Mouse (Mus musculus): ENCODE results near the gene 2200002D01Rik. TPM values are rescaled to one million over a fixed set of nuclear protein-coding genes. Genes with fewer than 3 reads are reported as not detected.

The 2200002D01Rik gene
- polyA plus RNA-seq (2014; fragmentation: Illumina TruSeq; extraction: RNeasy Lipid Tissue Mini Kit (QIAGEN cat#74804); ENCODE audit: low read depth, low replicate concordance) = 3.1 TPM

GRCm38 (mm10) chr7:29248261-29248841 is at the start of gene 2200002D01Rik:
Gene 2200002D01Rik, minus strand, starts transcription at chr7:29248466.

DNA sequence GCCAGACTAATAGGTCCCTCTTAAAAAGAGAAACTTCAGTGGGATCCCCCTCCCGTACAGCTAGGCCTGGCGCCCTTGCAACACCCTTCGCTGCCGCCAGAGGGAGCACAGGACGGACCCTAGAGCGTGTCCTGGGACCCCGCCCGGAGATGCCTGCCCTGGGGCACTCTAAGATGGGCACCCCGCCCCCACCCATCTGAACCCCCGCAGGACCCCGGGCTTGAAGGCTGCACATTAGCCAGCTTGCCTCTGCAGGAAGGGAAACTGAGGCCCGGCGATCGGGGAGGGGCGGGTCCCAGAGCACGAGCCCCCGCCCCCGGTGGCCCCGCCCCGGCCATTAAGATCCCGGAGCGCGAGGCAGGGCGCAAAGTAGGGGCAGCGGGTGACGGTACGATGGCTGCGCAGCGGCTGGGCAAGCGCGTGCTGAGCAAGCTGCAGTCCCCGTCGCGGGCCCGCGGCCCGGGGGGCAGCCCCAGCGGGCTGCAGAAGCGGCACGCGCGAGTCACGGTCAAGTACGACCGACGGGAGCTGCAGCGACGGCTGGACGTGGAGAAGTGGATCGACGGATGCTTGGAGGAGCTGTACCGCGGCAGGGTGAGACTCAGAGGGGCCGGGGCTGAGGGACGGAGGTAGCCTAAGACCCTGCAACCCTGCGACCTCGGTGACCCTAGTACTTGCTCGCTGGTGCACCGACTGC is 40.8 kb upstream of the 2200002D01Rik start, which contains the start of gene Ppp1r14a:
Gene Ppp1r14a (plus strand): TSS at position 367 of the 697 bp plus-strand sequence.

DNA sequence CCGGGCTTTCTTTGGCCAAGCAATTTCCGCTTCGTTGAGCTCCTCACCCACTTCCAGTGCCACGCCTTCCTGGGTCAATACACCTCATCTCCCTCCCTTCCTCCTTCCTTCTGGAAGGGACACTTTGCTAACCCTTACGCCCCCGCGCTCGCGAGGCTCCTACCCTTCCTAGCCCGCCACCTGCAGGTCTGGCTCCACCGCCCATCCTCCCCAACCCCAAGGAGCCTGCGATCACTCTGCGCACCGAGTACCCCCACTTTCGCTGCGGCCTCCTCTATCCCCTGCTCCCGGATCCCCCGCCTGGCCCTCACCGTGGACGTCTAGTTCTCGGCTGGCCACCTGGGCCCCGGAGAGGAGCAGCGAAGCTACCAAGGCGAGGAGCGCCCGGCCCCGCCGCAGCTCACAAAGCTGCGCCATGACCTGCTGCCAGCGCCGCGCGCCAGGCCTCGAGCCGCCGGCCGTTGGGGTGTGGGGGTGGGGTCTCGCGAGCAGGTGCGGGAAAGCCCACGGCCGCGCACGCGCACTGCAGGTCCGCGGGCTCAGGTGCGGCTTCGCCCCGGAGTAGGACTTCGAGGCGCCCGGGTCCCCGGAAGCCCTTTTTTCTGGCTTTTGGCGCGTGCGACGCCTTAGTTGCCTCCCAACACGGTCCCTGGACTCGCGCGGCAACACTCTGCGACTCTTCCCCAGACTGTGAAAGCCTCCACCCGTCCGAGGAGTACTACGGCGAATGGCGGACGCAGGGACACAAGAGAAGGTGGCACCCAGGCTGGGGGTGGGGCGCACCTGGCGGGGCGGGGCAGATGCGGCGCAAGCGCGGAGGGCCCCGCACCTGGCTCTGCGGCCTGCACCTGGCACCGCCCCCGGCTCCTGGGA is 33.2 kb upstream of the 2200002D01Rik start, which contains the start of gene Spint2:
Gene Spint2 (minus strand): TSS at position 712 of the 873 bp plus-strand sequence.

GRCm38 (mm10) chr7:29238019-29238967 is 10.0 kb downstream of the 2200002D01Rik start, which contains the start of gene Yif1b:
Gene Yif1b, plus strand, starts transcription at chr7:29238329.

GRCm38 (mm10) chr7:29232247-29233013 is 15.8 kb downstream of the 2200002D01Rik start, which contains the start of gene Kcnk6:
Gene Kcnk6, minus strand, starts transcription at chr7:29232515.

GRCm38 (mm10) chr7:29213675-29214082 is 34.6 kb downstream of the 2200002D01Rik start, which contains the start of gene Catsperg1:
Gene Catsperg1, minus strand, starts transcription at chr7:29214035.

Other genes with a start within 250 kb of the 2200002D01Rik start
- gene Ryr1, start 123.3 kb downstream of the 2200002D01Rik start, polyA plus RNA-seq (2014; fragmentation: Illumina TruSeq; extraction: RNeasy Lipid Tissue Mini Kit (QIAGEN cat#74804); ENCODE audit: low read depth, low replicate concordance) = 0.05 TPM
- 1.8 TPM for gene Rasgrp4, start 113.6 kb downstream of the 2200002D01Rik start, polyA plus RNA-seq (2014; fragmentation: Illumina TruSeq; extraction: RNeasy Lipid Tissue Mini Kit (QIAGEN cat#74804); ENCODE audit: low read depth, low replicate concordance)
- 18.9 TPM for gene Fam98c, start 92.2 kb downstream of the 2200002D01Rik start, polyA plus RNA-seq (2014; fragmentation: Illumina TruSeq; extraction: RNeasy Lipid Tissue Mini Kit (QIAGEN cat#74804); ENCODE audit: low read depth, low replicate concordance)
- not detected for gene Ggn, start 78.3 kb downstream of the 2200002D01Rik start, polyA plus RNA-seq (2014; fragmentation: Illumina TruSeq; extraction: RNeasy Lipid Tissue Mini Kit (QIAGEN cat#74804); ENCODE audit: low read depth, low replicate concordance)
- 1.6 TPM for gene Spred3, start 78.1 kb downstream of the 2200002D01Rik start, polyA plus RNA-seq (2014; fragmentation: Illumina TruSeq; extraction: RNeasy Lipid Tissue Mini Kit (QIAGEN cat#74804); ENCODE audit: low read depth, low replicate concordance)
- gene Psmd8, start 67.8 kb downstream of the 2200002D01Rik start, polyA plus RNA-seq (2014; fragmentation: Illumina TruSeq; extraction: RNeasy Lipid Tissue Mini Kit (QIAGEN cat#74804); ENCODE audit: low read depth, low replicate concordance) = 131 TPM
- 0.50 TPM for gene Catsperg1, start 34.4 kb downstream of the 2200002D01Rik start, polyA plus RNA-seq (2014; fragmentation: Illumina TruSeq; extraction: RNeasy Lipid Tissue Mini Kit (QIAGEN cat#74804); ENCODE audit: low read depth, low replicate concordance)
- gene Kcnk6, start 16.0 kb downstream of the 2200002D01Rik start, polyA plus RNA-seq (2014; fragmentation: Illumina TruSeq; extraction: RNeasy Lipid Tissue Mini Kit (QIAGEN cat#74804); ENCODE audit: low read depth, low replicate concordance) = 3.4 TPM
- gene Yif1b, start 10.1 kb downstream of the 2200002D01Rik start, polyA plus RNA-seq (2014; fragmentation: Illumina TruSeq; extraction: RNeasy Lipid Tissue Mini Kit (QIAGEN cat#74804); ENCODE audit: low read depth, low replicate concordance) = 70.6 TPM
- gene Spint2, start 33.4 kb upstream of the 2200002D01Rik start, polyA plus RNA-seq (2014; fragmentation: Illumina TruSeq; extraction: RNeasy Lipid Tissue Mini Kit (QIAGEN cat#74804); ENCODE audit: low read depth, low replicate concordance) = 34.7 TPM
- gene Ppp1r14a, start 40.8 kb upstream of the 2200002D01Rik start, polyA plus RNA-seq (2014; fragmentation: Illumina TruSeq; extraction: RNeasy Lipid Tissue Mini Kit (QIAGEN cat#74804); ENCODE audit: low read depth, low replicate concordance) = 10.0 TPM
- gene Dpf1, start 55.5 kb upstream of the 2200002D01Rik start, polyA plus RNA-seq (2014; fragmentation: Illumina TruSeq; extraction: RNeasy Lipid Tissue Mini Kit (QIAGEN cat#74804); ENCODE audit: low read depth, low replicate concordance) = 0.47 TPM

Measured in heart, adult 10 weeks (tissue).